Mouse (Mus musculus): ENCODE results near the gene Atg4a.
A peak's percentile ranks its signal among the peaks of the same experiment; 100 is the strongest.

Atg4a gene

GRCm38 (mm10) chrX:141160371-141160770, 203.7 kb downstream of the Atg4a start:
- no peak for DNase-seq (ENCODE audit: low read depth)

DNA sequence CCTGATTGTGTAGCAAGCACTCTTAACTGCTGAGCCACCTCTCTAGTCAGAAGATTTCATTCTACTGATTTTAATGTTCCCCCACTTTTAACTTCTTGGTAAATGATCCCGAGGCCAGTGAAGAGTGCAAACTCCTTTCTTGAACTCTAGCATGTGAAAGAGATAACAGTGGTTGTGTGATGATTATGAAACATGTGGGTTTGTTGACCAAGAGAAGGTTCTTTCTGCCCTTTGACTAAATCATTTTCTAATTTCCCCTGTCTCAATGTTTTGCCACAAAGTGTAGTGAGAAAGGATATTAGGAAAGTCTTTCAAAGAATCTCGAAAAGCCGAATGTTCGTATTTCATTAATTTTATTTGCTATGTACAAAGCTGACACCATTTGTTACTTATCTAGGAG, 208.4 kb downstream of the Atg4a start:
- DNase-seq (ENCODE audit: low read depth): no peak

GRCm38 (mm10) chrX:141175353-141175752, 218.6 kb downstream of the Atg4a start:
- peak; percentile 9 for DNase-seq (ENCODE audit: low read depth)

DNA sequence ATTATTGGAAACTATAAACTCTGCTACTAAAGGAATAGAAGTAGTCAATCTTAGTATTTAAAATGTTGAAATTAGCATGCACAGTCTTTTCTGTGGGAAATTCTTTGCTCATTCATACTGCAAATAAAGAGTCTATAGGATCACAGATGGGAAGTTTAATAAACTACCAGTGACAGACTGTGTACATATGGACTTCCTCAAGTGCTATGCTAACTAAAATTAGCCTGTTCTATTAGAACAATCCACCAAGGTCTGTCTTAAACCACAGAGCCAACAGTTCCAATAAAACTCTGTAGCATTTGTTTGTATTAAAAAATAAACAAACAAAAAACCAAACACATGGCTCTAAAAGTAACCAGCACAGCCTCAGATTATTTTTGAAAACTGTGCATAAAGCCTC, 238.3 kb downstream of the Atg4a start:
- no peak for DNase-seq (ENCODE audit: low read depth)

DNA sequence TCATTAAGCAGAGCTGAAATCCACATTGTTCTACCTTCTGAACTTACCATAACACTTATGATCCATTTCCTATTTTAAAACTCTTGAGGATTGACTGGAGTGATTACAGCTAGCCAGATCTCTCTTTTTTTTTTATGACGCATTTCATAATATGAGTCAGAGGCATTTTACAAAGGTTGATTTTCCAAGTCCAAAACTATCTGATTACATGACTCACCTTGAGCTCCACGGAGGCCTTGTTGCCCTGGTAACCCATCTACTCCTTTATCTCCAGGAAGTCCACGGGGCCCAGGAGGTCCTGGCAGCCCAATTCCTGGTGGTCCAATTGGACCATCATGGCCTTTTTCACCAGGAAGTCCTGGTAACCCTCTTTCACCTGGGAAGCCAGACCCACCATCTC, 242.3 kb downstream of the Atg4a start:
- no peak for DNase-seq (ENCODE audit: low read depth)

DNA sequence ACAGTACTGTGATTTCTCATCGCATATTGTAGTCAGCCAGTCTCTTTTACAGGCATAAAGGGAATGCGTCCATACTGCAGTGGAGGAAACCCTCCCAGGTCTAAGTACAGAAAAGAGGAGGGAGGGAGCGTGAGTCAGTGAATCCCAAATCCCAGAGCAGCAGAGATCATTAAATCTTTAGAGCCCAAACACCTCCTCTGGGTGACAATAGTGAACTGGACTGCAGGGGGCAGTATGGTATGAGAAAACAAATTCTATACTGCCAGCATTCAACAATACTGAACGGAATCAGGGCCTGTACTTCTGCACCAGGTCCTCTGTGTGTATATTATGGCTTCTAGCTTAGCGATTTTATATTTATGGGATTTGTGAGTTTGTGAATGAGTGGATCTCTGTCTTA, 256.1 kb downstream of the Atg4a start:
- DNase-seq (ENCODE audit: low read depth): no peak

Measured in induced T-regulatory cell, adult 2 months (primary cell).